Mouse (Mus musculus): Measurements from ENCODE around the gene Btg3.

GRCm38 (mm10) chr16:78294051-78294450 lies 82.9 kb downstream of the Btg3 start:
- no peak for TF ChIP-seq EP300 (IDR thresholded peaks at IDR 0.05; ENCODE audit: low read depth)
- TF ChIP-seq CTCF (IDR thresholded peaks at IDR 0.05; ENCODE audit: low read depth): no peak

Measured in heart, postnatal 0 days (tissue).